Mouse (Mus musculus) hindbrain, embryonic 14.5 days (tissue): ENCODE results near the gene Wbp4. TPM values are rescaled to one million over a fixed set of nuclear protein-coding genes. Genes with fewer than 3 reads are reported as not detected.

Source experiments
- ATAC-seq: fragments of 200-750 bp; cut with Nextera tagmentation; 2 replicates; pipeline ENCODE4 v1.8.0; 2017; ENCODE audit warnings: moderate number of reproducible peaks, mild to moderate bottlenecking, moderate TSS enrichment, moderate library complexity; ENCODE audit not compliant: low FRiP score
- DNase-seq: peaks from one replicate; pipeline ENCODE4 v3.0.0-alpha.2; 2015; ENCODE audit warnings: low spot score
- H3K27ac ChIP-seq: fragments of 300-500 bp; sonication (generic); 2 replicates; pipeline ENCODE4 v1.5.1; 2014; ENCODE audit warnings: mild to moderate bottlenecking, moderate library complexity
- H3K27me3 ChIP-seq: fragments of 300-500 bp; sonication (generic); 2 replicates; pipeline ENCODE4 v1.6.1; 2014; ENCODE audit warnings: mild to moderate bottlenecking, low read length, mixed read lengths; ENCODE audit not compliant: control insufficient read depth, insufficient read depth
- H3K36me3 ChIP-seq: fragments of 300-500 bp; sonication (generic); replicated peaks from 2 replicates; pipeline ENCODE4 v1.6.1; 2014; ENCODE audit not compliant: control insufficient read depth, insufficient read depth
- H3K4me1 ChIP-seq: fragments of 300-500 bp; sonication (generic); replicated peaks from 2 replicates; pipeline ENCODE4 v1.6.1; 2014; ENCODE audit warnings: antibody characterized with exemption, low read length, mixed read lengths; ENCODE audit not compliant: control insufficient read depth, insufficient read depth
- H3K4me2 ChIP-seq: fragments of 300-500 bp; sonication (generic); replicated peaks from 2 replicates; pipeline ENCODE4 v1.6.1; 2014; ENCODE audit warnings: mild to moderate bottlenecking, moderate library complexity
- H3K4me3 ChIP-seq: fragments of 300-500 bp; sonication (generic); replicated peaks from 2 replicates; pipeline ENCODE4 v1.5.1; 2014; ENCODE audit warnings: mild to moderate bottlenecking, low read length
- H3K9ac ChIP-seq: fragments of 300-500 bp; sonication (generic); 2 replicates; pipeline ENCODE4 v1.6.1; 2014
- H3K9me3 ChIP-seq: fragments of 300-500 bp; sonication (generic); 2 replicates; pipeline ENCODE4 v1.6.1; 2016; ENCODE audit warnings: low read length; ENCODE audit not compliant: control insufficient read depth
- WGBS: fragments of 180-500 bp; shearing (Covaris S2); extraction: QIAGEN DNeasy Blood & Tissue Kit; methylation state at CpG from one replicate; pipeline ENCODE4 v1.1.7; 2014; 5-methylcytosine and 5-hydroxymethylcytosine counted together
- polyA plus RNA-seq: library from polyadenylated mRNA; unstranded; fragments of >200 nt; fragmentation: Nextera tagmentation; extraction: Ambion mirVana; gene quantifications from 2 replicates; pipeline ENCODE4 v1.2.1, GENCODE M21; 2014

The Wbp4 gene
- polyA plus RNA-seq, 1 experiment from 2014 or later: 40.5 TPM

DNA sequence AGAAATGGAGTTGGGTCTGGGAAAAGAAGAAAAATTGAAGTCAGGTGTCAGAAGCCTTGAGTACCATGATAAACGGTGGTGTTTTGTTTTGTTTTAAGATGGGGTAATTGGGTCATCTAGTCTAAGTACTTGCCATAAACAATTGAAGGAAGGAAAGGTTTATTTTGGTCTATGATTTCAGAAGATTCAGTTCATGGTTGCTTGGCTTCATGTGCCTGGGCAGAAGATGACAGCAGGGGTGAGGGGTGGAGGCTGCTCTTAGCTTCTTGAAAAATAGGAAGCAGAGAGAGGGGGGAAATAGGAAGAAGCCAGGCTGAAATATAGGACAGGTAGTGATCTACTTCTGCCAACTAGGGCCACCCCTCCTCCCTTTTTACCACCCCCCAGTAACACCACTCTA lies 30.2 kb upstream of the Wbp4 start:
- no peaks in the 10 kb centered on the region for H3K27me3 ChIP-seq
- H3K4me1 ChIP-seq: no peaks in the 10 kb centered on the region
- no peaks in the 10 kb centered on the region for H3K36me3 ChIP-seq
- H3K4me3 ChIP-seq: no peak overlapping the region
- no peaks in the 10 kb centered on the region for H3K9me3 ChIP-seq
- H3K4me2 ChIP-seq: no peak overlapping the region
- H3K27ac ChIP-seq: no peak overlapping the region
- no peak for DNase-seq
- ATAC-seq: no peak
- no peak overlapping the region for H3K9ac ChIP-seq
- 100% methylated on average over 1 of the region's 1 CpGs for WGBS

DNA sequence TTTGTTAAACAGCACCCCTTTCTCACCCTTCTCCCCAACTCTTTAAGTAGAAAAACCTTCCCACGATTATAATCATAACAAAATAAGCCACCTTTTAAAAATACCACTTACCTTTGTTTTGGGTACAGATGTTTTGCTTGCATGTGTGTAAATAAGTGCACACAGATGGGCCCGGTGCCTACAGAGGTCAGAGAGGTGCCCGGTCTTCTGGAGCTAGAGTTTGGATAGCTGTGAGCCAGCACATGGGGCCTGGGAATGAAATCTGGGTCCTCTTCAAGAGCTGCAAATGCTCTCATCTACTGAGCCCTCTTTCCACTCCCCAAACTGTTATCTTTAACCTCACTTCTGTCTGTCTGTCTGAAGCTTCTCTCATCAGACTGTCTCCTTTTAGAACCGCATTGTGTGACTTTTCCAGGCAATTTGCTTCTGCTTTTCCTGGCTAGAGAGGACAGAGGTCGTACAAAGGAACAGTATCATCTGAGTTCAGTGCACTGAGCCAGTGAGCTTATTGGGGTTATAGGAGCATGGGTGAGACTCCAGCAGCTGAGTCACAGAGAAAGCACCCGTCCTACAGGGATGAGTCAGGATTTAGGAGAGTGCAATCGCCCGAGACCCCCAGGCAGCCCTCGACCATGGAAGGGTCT lies 27.5 kb upstream of the Wbp4 start:
- no peaks in the 10 kb centered on the region for H3K27me3 ChIP-seq
- H3K4me3 ChIP-seq: no peak overlapping the region
- ATAC-seq (no peak), DNase-seq (no peak)
- no peak overlapping the region for H3K4me2 ChIP-seq
- no peak overlapping the region for H3K9ac ChIP-seq
- H3K27ac ChIP-seq: no peak overlapping the region
- no peaks in the 10 kb centered on the region; the same call in 1 of the 2 replicates for H3K4me1 ChIP-seq
- H3K36me3 ChIP-seq: no peaks in the 10 kb centered on the region
- H3K9me3 ChIP-seq: no peaks in the 10 kb centered on the region
- 81% methylated on average over 9 of the region's 9 CpGs for WGBS

DNA sequence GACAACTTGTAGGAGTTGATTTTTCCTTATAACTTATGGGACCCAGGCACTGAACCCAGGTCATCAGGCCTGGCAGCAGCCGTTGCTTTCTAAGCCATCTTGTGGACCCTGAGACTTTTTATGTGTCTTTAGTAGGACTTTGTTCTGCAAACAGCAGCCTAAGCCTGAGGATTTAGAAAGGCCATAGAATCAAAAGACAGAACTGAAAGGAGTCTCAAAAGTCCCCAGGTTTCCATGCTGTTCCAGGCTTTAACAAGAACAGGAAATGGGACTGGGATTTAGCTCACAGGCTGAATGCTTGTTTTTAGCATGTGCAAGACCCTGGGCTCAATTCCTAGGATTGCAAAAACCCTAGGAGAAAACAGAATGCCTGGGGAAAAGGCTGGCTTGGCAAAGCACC lies 26.5 kb upstream of the Wbp4 start:
- 78% methylated on average over 1 of the region's 1 CpGs for WGBS
- H3K4me2 ChIP-seq: no peak overlapping the region
- H3K27me3 ChIP-seq: no peaks in the 10 kb centered on the region
- no peaks in the 10 kb centered on the region for H3K9me3 ChIP-seq
- H3K9ac ChIP-seq: no peak overlapping the region
- ATAC-seq (no peak), DNase-seq (no peak)
- no peak overlapping the region for H3K27ac ChIP-seq
- H3K36me3 ChIP-seq: no peaks in the 10 kb centered on the region
- H3K4me1 ChIP-seq: no peaks in the 10 kb centered on the region; the same call in 1 of the 2 replicates
- H3K4me3 ChIP-seq: no peak overlapping the region

DNA sequence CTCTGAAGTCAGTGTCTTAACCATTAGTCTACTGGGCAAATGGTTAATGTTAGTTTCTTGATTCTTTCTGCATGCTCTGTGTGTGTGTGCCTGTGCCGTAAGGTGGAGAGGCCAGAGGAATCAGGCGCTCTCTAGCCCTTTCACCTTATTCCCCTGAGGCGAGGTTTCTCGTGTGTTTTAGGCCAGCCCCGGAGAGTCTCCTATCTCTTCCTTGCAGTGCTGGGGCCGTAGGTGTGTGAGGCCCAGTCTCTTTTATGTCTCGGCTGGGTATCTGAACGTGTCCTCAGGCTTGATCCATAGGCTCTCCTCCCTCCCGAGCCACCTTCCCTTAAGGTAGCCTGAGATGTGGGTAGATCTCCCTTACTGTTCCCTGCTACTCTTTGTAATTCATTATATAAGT lies 24.9 kb upstream of the Wbp4 start:
- Histone ChIP-seq H3K4me1 (no peaks in the 10 kb centered on the region; the same call in 1 of the 2 replicates), H3K27me3 (no peaks in the 10 kb centered on the region), H3K36me3 (no peaks in the 10 kb centered on the region), H3K9me3 (no peaks in the 10 kb centered on the region), H3K4me2 (no peak overlapping the region), H3K27ac (no peak overlapping the region), H3K4me3 (no peak overlapping the region), H3K9ac (no peak overlapping the region; the same call in 1 of the 2 replicates)
- DNase-seq: no peak
- no peak for ATAC-seq
- 84% methylated on average over 9 of the region's 9 CpGs for WGBS

DNA sequence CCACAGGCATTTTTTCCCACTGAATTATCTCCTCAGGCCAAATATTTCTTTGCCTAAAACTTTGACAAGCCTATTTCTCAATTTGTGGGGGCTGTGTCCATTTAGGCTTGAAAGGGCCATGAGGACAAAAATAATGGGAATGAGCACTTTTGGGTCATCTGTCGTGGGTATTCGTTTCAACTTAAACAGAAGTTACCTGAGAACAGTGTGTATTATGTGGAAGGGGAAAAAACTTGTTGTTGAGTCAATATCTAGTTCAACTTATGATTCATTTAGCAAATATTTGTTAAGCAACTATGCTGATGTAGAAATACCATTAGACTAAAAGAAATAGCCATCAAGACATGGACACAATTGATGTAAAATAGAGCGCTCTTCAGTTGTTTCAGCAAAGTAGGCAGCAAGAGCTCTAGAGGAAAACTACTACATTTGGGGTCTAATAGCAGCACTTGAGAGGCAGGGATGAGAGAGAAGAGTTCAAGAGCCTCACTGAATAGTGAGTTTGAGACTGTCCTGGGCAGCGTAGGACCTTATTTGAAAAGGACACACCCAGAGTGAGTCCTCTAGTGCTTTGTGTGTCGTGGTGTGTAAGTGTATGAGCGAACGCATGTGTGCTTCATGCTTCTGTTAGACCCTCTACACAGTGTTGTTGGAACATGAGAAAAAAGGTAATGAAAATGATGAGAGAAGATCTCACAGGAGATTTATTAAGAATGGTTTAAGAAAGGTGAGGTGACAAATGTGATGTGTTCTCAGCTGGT lies 23.1 kb upstream of the Wbp4 start:
- 97% methylated on average over 7 of the region's 7 CpGs for WGBS
- Histone ChIP-seq H3K4me2 (no peak overlapping the region), H3K9me3 (no peaks in the 10 kb centered on the region), H3K27me3 (no peaks in the 10 kb centered on the region), H3K9ac (no peak overlapping the region), H3K4me1 (no peaks in the 10 kb centered on the region; the same call in 1 of the 2 replicates), H3K36me3 (no peaks in the 10 kb centered on the region), H3K27ac (no peak overlapping the region), H3K4me3 (no peak overlapping the region)
- ATAC-seq: no peak
- DNase-seq: no peak

DNA sequence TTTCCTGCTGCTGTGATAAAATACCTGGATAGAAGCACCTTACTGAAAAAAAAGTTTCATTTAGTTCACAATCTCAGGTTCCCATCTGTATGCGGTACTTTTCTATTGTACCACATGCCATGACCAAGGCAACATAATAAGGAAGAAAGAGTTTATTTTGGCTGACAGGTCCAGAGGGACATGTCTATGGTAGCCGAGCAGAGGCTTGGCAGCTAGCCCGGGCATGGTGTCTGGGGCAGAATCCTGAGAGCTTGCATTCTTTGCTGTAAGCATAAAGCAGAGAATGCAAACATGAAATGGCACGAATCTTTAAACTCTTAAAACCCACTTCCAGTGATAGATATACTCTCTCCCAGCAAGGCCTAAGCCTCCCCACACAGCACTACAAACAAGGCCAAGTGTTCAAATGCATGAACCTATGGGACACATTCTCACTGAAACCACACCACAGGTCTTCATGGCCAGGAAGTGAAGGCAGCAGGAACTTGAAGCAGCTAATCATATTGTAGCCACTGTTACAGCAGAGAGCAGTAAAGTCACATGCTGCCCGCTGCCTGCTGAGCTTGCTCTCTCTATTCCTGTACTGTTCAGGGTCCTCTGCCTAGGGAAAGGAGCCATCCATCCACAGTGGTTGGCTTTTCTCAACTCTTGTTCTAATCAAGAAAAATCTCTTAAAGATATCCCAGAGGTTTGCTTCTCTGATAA lies 22.2 kb upstream of the Wbp4 start:
- no peaks in the 10 kb centered on the region for H3K36me3 ChIP-seq
- 63% methylated on average over 5 of the region's 5 CpGs for WGBS
- H3K9ac ChIP-seq: no peak overlapping the region
- no peak overlapping the region for H3K4me2 ChIP-seq
- no peaks in the 10 kb centered on the region; the same call in 1 of the 2 replicates for H3K4me1 ChIP-seq
- H3K27me3 ChIP-seq: no peaks in the 10 kb centered on the region
- DNase-seq (peak; percentile 58), ATAC-seq (no peak)
- H3K4me3 ChIP-seq: no peak overlapping the region
- H3K9me3 ChIP-seq: no peaks in the 10 kb centered on the region
- peak overlapping the region; percentile 23; the same call in 1 of the 2 replicates for H3K27ac ChIP-seq

DNA sequence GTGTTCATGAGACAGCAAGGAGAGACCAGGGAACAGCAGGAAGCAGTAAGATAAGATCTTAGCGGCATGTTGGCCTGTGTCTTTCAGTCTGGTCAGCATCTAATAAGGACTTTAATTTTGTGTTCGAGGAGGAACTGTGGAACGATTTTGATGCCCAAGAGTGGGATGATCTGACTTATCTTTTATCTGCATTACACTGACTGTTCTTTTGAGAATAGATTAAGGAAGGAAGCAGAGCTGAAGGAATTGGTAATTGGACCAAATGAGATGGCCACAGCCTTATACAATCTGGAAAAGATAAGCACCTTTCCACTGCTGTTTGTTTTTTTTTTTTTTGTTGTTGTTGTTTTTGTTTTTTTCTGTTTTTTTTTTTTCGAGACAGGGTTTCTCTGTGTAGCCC lies 19.4 kb upstream of the Wbp4 start:
- DNase-seq: no peak
- Histone ChIP-seq H3K4me3 (no peak overlapping the region), H3K4me1 (no peaks in the 10 kb centered on the region; the same call in 1 of the 2 replicates), H3K4me2 (no peak overlapping the region), H3K27me3 (no peaks in the 10 kb centered on the region), H3K27ac (no peak overlapping the region), H3K9me3 (no peaks in the 10 kb centered on the region), H3K9ac (no peak overlapping the region), H3K36me3 (no peaks in the 10 kb centered on the region)
- no peak for ATAC-seq
- WGBS: 91% methylated on average over 4 of the region's 4 CpGs

DNA sequence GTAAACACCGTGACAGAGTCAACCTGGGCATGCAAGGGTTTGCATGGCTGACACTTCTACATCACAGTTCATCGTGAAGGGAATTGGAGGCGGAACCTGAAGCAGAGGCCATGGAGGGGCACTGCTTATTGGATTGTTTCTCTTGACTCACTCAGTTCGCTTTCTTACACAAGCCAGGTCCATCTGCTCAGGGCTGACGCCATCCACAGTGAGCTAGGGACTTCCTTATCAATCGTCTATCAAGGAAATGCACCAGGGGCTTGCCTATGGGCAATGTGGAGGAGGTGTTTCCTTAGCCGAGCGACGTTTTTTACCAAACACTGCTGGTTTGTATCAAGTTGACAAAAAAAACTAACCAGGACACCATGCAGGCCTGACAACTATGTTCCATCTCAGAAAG lies 18.0 kb upstream of the Wbp4 start:
- H3K4me1 ChIP-seq: no peaks in the 10 kb centered on the region; the same call in 1 of the 2 replicates
- H3K9me3 ChIP-seq: no peaks in the 10 kb centered on the region
- no peak overlapping the region for H3K9ac ChIP-seq
- H3K27me3 ChIP-seq: no peaks in the 10 kb centered on the region
- no peak overlapping the region for H3K4me3 ChIP-seq
- ATAC-seq: no peak
- no peak for DNase-seq
- no peaks in the 10 kb centered on the region for H3K36me3 ChIP-seq
- 93% methylated on average over 9 of the region's 9 CpGs for WGBS
- H3K27ac ChIP-seq: no peak overlapping the region
- H3K4me2 ChIP-seq: no peak overlapping the region

DNA sequence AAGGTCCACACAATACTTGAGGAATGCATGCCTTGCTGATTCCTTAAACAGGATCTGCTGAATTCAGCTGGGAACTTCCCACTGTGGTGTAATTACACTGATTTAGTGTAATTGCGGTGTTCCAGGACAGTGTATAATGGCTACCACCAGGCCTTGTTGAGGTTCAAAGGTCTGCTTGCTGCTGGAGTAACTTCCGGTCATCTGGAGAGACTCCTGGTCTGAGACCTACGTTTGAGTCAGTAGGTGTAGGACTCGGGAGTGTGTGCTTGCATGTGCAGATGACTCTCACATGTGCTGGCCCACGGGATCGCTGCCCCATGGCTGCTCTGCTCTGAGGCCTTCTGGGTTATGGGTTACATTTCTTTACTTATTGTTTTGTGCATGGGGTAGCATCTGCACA lies 13.0 kb upstream of the Wbp4 start:
- 89% methylated on average over 6 of the region's 6 CpGs for WGBS
- no peak overlapping the region for H3K4me3 ChIP-seq

More for the DNA sequence above, 13.0 kb upstream of the Wbp4 start:
- no peak overlapping the region for H3K4me2 ChIP-seq
- no peaks in the 10 kb centered on the region for H3K4me1 ChIP-seq
- no peaks in the 10 kb centered on the region for H3K9me3 ChIP-seq
- DNase-seq (no peak), ATAC-seq (no peak)
- H3K36me3 ChIP-seq: no peaks in the 10 kb centered on the region
- H3K9ac ChIP-seq: no peak overlapping the region
- H3K27ac ChIP-seq: no peak overlapping the region
- no peaks in the 10 kb centered on the region for H3K27me3 ChIP-seq
